Mouse (Mus musculus): ENCODE measurements at regions not wholly inside any gene's neighbourhood (a gene's known extent, or its start where the extent isn't known, plus 50 kb on each side); places are given as distances from the start of the nearest gene placed in this dataset.
A peak's percentile ranks its signal among the peaks of the same experiment; 100 is the strongest.

DNA sequence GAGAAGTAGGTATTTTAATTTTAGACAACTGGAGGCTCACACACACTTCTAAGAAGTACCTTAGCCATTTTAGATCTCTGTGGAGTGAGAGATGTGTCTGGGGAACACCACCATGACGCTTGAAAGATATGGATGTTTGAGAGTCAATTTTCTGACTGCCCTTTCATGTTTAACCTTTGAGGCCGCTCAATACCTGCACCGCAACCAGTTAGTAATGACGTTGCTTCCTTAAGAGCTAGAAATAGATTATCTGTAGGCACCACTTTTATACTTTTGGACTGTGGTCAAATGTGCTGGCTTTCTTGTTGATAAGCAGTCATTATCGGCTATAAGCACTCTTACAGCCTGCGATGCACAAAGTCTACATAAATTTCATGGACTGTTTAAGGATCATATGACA lies 78.3 kb upstream of the Bmp2k start:
- H3K4me1 ChIP-seq: peaks cover 9% of the 10 kb centered on the region
- 92% methylated on average over 6 of the region's 6 CpGs for WGBS
- no peaks in the 10 kb centered on the region for H3K36me3 ChIP-seq
- no peaks in the 10 kb centered on the region for H3K9me3 ChIP-seq
- no peaks in the 10 kb centered on the region for H3K27me3 ChIP-seq (replicated peaks)
- no peak overlapping the region for H3K27ac ChIP-seq
- H3K4me2 ChIP-seq (replicated peaks): no peak overlapping the region
- ATAC-seq (ENCODE audit: low FRiP score, low read depth): no peak
- H3K4me3 ChIP-seq: no peak overlapping the region
- no peak overlapping the region for H3K9ac ChIP-seq

- 87% methylated on average over 6 of the region's 6 CpGs for WGBS
- Histone ChIP-seq H3K27ac (no peak overlapping the region), H3K9ac (no peak overlapping the region), H3K36me3 (no peaks in the 10 kb centered on the region), H3K4me2 (replicated peaks) (no peak overlapping the region), H3K4me3 (no peak overlapping the region), H3K9me3 (no peaks in the 10 kb centered on the region), H3K27me3 (replicated peaks) (no peaks in the 10 kb centered on the region), H3K4me1 (peaks cover 9% of the 10 kb centered on the region)
- no peak for ATAC-seq (ENCODE audit: low FRiP score, low read depth)
These were observed 76.5 kb upstream of the Bmp2k start for GRCm38 (mm10) chr5:96921037-96921436.

DNA sequence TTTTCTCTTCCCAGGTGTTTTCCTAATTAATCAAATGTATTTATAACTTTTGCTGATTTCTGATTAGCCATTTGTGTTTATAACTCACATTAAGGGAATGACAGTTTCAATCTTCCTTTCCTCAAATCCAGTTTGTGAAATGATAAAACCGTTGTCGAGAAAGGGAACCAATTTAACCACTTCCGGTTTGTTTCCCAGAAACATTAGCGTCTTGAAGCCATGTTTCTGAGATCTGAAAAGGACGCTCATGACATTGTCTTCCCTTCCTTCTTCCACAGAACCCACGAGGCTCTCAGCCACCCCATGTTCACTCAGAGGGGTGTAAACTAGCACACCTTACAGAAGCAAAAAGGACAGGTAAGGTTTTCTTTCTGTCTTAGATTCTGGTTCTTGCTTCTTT lies 76.0 kb upstream of the Bmp2k start:
- Histone ChIP-seq H3K36me3 (no peaks in the 10 kb centered on the region), H3K9me3 (no peaks in the 10 kb centered on the region), H3K9ac (no peak overlapping the region), H3K27me3 (replicated peaks) (no peaks in the 10 kb centered on the region), H3K27ac (no peak overlapping the region), H3K4me3 (no peak overlapping the region), H3K4me2 (replicated peaks) (no peak overlapping the region), H3K4me1 (peaks cover 9% of the 10 kb centered on the region)
- ATAC-seq (ENCODE audit: low FRiP score, low read depth): no peak
- WGBS: 82% methylated on average over 6 of the region's 6 CpGs

- Histone ChIP-seq H3K9ac (no peak overlapping the region), H3K27me3 (replicated peaks) (no peaks in the 10 kb centered on the region), H3K4me3 (no peak overlapping the region), H3K9me3 (no peaks in the 10 kb centered on the region), H3K27ac (no peak overlapping the region), H3K4me2 (replicated peaks) (0 out of 2 replicates have a peak overlapping the region, but pooled peaks have one; percentile 8), H3K36me3 (no peaks in the 10 kb centered on the region), H3K4me1 (peaks cover 9% of the 10 kb centered on the region)
- WGBS: 65% methylated on average over 11 of the region's 11 CpGs
- ATAC-seq (ENCODE audit: low FRiP score, low read depth): no peak
These were observed 75.3 kb upstream of the Bmp2k start for GRCm38 (mm10) chr5:96921973-96922715.

DNA sequence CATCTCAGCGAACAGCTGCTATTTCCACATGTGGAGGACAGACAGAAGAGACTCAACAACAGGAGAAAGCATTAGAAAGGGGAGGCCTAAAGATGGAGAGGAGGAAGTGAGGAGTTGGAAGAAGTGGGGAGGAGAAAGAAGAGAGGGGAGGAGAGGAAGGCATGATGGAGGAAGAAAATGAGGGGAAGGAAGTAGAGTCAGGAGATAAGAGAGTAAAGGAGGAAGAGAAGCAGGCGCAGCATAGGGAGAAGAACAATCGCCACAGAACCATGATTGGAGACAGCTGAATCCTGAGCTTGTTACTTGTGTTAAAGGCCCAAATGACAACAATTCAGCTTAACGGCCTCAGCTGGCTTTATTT lies 74.8 kb upstream of the Bmp2k start:
- H3K27me3 ChIP-seq (replicated peaks): no peaks in the 10 kb centered on the region
- WGBS: 47% methylated on average over 4 of the region's 4 CpGs
- H3K4me3 ChIP-seq: no peak overlapping the region
- H3K4me2 ChIP-seq (replicated peaks): no peak overlapping the region
- no peaks in the 10 kb centered on the region for H3K36me3 ChIP-seq
- H3K9me3 ChIP-seq: no peaks in the 10 kb centered on the region
- peaks cover 9% of the 10 kb centered on the region for H3K4me1 ChIP-seq
- no peak overlapping the region for H3K9ac ChIP-seq
- H3K27ac ChIP-seq: no peak overlapping the region
- ATAC-seq (ENCODE audit: low FRiP score, low read depth): no peak

GRCm38 (mm10) chr5:96923526-96923925 lies 74.0 kb upstream of the Bmp2k start:
- H3K4me3 ChIP-seq: no peak overlapping the region
- no peak overlapping the region for H3K9ac ChIP-seq
- no peak for ATAC-seq (ENCODE audit: low FRiP score, low read depth)
- H3K36me3 ChIP-seq: no peaks in the 10 kb centered on the region
- no peak overlapping the region for H3K27ac ChIP-seq
- WGBS: 85% methylated on average over 1 of the region's 1 CpGs
- H3K27me3 ChIP-seq (replicated peaks): no peaks in the 10 kb centered on the region
- no peak overlapping the region for H3K4me2 ChIP-seq (replicated peaks)
- H3K9me3 ChIP-seq: no peaks in the 10 kb centered on the region
- peaks cover 9% of the 10 kb centered on the region for H3K4me1 ChIP-seq

DNA sequence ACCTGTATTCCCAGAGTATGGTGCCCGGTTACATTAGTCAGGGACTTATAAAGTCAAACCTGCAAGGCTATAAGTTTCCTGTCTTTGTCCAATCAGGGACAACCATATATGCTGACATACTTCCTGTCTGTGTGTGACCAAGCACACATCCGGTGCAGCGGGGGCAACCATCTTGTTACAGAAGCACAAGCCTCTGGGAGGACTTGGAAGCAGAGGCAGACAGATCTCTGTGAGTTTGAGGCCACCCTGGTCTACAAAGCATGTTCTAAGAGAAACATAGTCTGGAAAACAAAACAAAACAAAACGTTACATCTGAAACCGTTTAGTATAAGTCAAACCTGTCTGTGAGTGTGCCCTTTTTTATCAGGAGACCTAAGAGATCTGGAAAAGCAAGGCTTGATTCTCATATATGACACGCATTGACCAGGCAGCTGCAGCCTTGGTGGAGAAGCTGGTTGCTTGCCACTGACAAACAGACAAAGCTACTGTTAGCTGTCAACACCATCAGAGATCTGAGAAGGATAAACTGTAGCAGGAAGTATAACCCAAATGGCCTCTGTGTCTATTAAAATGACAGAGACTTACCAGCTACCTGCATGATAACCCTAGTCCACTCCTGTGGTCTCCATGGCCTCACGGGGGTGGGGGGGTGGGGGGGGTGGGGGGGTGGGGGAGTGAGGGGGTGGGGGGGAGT lies 72.6 kb upstream of the Bmp2k start:
- H3K9ac ChIP-seq: no peak overlapping the region

GRCm38 (mm10) chr5:96925943-96926342 lies 71.5 kb upstream of the Bmp2k start:
- no peak for ATAC-seq (ENCODE audit: low FRiP score, low read depth)
- H3K4me3 ChIP-seq: no peak overlapping the region
- no peak overlapping the region for H3K4me2 ChIP-seq (replicated peaks)
- WGBS: 84% methylated on average over 2 of the region's 2 CpGs
- no peak overlapping the region for H3K9ac ChIP-seq
- no peak overlapping the region for H3K27ac ChIP-seq
- H3K9me3 ChIP-seq: no peaks in the 10 kb centered on the region
- H3K4me1 ChIP-seq: peaks cover 9% of the 10 kb centered on the region
- no peaks in the 10 kb centered on the region for H3K27me3 ChIP-seq (replicated peaks)
- no peaks in the 10 kb centered on the region for H3K36me3 ChIP-seq

More for the DNA sequence above, 72.6 kb upstream of the Bmp2k start:
- Histone ChIP-seq H3K4me3 (no peak overlapping the region), H3K9me3 (no peaks in the 10 kb centered on the region), H3K27me3 (replicated peaks) (no peaks in the 10 kb centered on the region), H3K4me1 (peaks cover 9% of the 10 kb centered on the region), H3K4me2 (replicated peaks) (no peak overlapping the region), H3K36me3 (no peaks in the 10 kb centered on the region), H3K27ac (no peak overlapping the region)
- WGBS: 93% methylated on average over 7 of the region's 7 CpGs
- ATAC-seq (ENCODE audit: low FRiP score, low read depth): no peak

- no peak for ATAC-seq (ENCODE audit: low FRiP score, low read depth)
- H3K4me1 ChIP-seq: no peaks in the 10 kb centered on the region
- no peaks in the 10 kb centered on the region for H3K27me3 ChIP-seq (replicated peaks)
- no peak overlapping the region for H3K4me3 ChIP-seq
- no peak overlapping the region for H3K27ac ChIP-seq
- H3K9ac ChIP-seq: no peak overlapping the region
- no peaks in the 10 kb centered on the region for H3K9me3 ChIP-seq
- H3K36me3 ChIP-seq: no peaks in the 10 kb centered on the region
- no peak overlapping the region for H3K4me2 ChIP-seq (replicated peaks)
- 55% methylated on average over 2 of the region's 2 CpGs for WGBS
These were observed 66.4 kb upstream of the Bmp2k start for GRCm38 (mm10) chr5:96931091-96931490.

GRCm38 (mm10) chr5:96931576-96932152 lies 65.8 kb upstream of the Bmp2k start:
- Histone ChIP-seq H3K36me3 (no peaks in the 10 kb centered on the region), H3K9me3 (no peaks in the 10 kb centered on the region), H3K9ac (no peak overlapping the region), H3K27me3 (replicated peaks) (no peaks in the 10 kb centered on the region), H3K4me2 (replicated peaks) (no peak overlapping the region), H3K4me3 (no peak overlapping the region), H3K27ac (no peak overlapping the region), H3K4me1 (no peaks in the 10 kb centered on the region)
- no peak for ATAC-seq (ENCODE audit: low FRiP score, low read depth)
- WGBS: 50% methylated on average over 4 of the region's 4 CpGs

DNA sequence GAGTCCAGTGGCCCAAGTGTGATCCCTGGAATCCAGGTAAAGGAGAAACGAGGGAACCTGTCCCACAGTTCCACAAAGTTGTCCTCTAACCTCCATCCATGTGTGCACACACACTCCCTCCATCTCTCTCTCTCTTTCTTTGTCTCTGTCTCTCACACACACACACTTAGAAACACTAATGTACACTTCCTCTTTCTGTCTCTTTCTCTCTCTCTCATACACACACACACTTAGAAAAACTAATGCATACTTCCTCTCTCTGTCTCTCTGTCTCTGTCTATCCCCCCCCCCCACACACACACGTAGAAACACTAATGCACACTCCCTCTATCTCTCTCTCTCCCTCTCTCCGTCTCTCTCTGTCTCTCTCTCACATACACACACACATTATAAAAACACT lies 61.2 kb upstream of the Bmp2k start:
- no peaks in the 10 kb centered on the region for H3K27me3 ChIP-seq (replicated peaks)
- no peak overlapping the region for H3K4me3 ChIP-seq
- ATAC-seq (ENCODE audit: low FRiP score, low read depth): no peak
- no peak overlapping the region for H3K9ac ChIP-seq
- WGBS: 86% methylated on average over 3 of the region's 3 CpGs
- no peak overlapping the region for H3K27ac ChIP-seq
- no peak overlapping the region for H3K4me2 ChIP-seq (replicated peaks)
- no peaks in the 10 kb centered on the region for H3K36me3 ChIP-seq
- no peaks in the 10 kb centered on the region for H3K9me3 ChIP-seq
- 0 out of 2 replicates have a peak, but pooled peaks cover 3% of the 10 kb centered on the region for H3K4me1 ChIP-seq

GRCm38 (mm10) chr5:96938718-96939117 lies 58.8 kb upstream of the Bmp2k start:
- H3K9ac ChIP-seq: no peak overlapping the region
- no peaks in the 10 kb centered on the region for H3K27me3 ChIP-seq (replicated peaks)
- H3K4me2 ChIP-seq (replicated peaks): no peak overlapping the region
- no peaks in the 10 kb centered on the region for H3K9me3 ChIP-seq
- 0 out of 2 replicates have a peak, but pooled peaks cover 3% of the 10 kb centered on the region for H3K4me1 ChIP-seq
- H3K36me3 ChIP-seq: no peaks in the 10 kb centered on the region
- H3K4me3 ChIP-seq: no peak overlapping the region
- WGBS: 87% methylated on average over 11 of the region's 11 CpGs
- ATAC-seq (ENCODE audit: low FRiP score, low read depth): no peak
- no peak overlapping the region for H3K27ac ChIP-seq
